Mouse (Mus musculus) cortical plate, adult 2 months (tissue): ENCODE data around the gene Tubb3.

Experiments
- CTCF ChIP-seq: fragments of 200-500 bp; IDR thresholded peaks from 2 replicates; pipeline ENCODE4 v1.5.1; 2011; ENCODE audit warnings: mild to moderate bottlenecking, control low read depth, low read length; ENCODE audit not compliant: insufficient read depth; ENCODE audit errors: extremely low read depth
- POLR2A ChIP-seq: fragments of 200-500 bp; IDR thresholded peaks from 2 replicates; pipeline ENCODE4 v1.6.1; 2011; ENCODE audit warnings: mild to moderate bottlenecking, low read length, control low read depth; ENCODE audit not compliant: insufficient read depth; ENCODE audit errors: extremely low read depth

GRCm38 (mm10) chr8:123428343-123428893, 17.2 kb downstream of the Tubb3 start:
- no peak for TF ChIP-seq POLR2A
- TF ChIP-seq CTCF: no peak
